Mouse (Mus musculus) E14TG2a.4 (cell line): ENCODE measurements around the gene Sbno2.

Experiments used
- CTCF ChIP-seq: conservative IDR thresholded peaks from 2 replicates; pipeline ENCODE4 v1.5.1; 2014; ENCODE audit warnings: low read length
- POU5F1 ChIP-seq: IDR thresholded peaks from 2 replicates; pipeline ENCODE4 v1.6.1; 2014; ENCODE audit warnings: low read length, borderline replicate concordance

GRCm38 (mm10) chr10:80095547-80095946 is 9.8 kb downstream of the Sbno2 start:
- TF ChIP-seq CTCF (no peak), POU5F1 (no peak)
